Comparison of ENCODE assay signal across 8 mouse cellular contexts in the genomic region with DNA sequence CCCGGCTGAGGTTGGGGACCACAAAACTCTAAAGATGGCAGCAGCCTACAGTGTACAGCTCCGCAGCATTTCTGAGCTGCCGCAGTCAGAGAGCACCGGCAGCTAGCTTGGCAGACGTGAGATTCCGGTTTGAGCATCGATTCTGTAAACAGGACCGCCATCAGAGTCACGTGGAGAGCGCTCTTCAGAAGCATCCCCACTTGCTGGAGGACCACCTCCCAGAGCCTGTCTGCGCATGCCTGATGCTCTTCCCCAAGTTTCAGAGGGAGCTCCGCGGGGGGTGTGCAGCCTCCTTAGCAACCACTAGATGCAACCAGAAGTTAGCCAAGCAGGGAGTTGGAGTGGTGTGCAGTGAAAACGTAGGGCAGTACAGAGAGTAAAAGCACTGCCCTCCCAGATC. TPM values are rescaled to one million over a fixed set of nuclear protein-coding genes. Genes with fewer than 3 reads are reported as not detected.
A peak's percentile ranks its signal among the peaks of the same experiment; 100 is the strongest.
DNase-seq lines count a peak whose midpoint lies in the region; TF ChIP-seq lines count a peak whose summit lies in the region.

No protein-coding gene starts in this region.

- peak overlapping the region; percentile 51; the same call in 1 of the 2 replicates for H3K27ac ChIP-seq in layer of hippocampus, adult 2 months
- H3K27ac ChIP-seq in kidney, adult 2 months (ENCODE audit: insufficient read depth, low read depth, low read length) = no peak overlapping the region

- TF ChIP-seq CTCF in layer of hippocampus, adult 2 months (conservative IDR thresholded peaks at IDR 0.05) = peak; percentile 39; the same call in 1 of the 2 replicates
- no peak for TF ChIP-seq CTCF in kidney, adult 2 months (conservative IDR thresholded peaks at IDR 0.05; ENCODE audit: insufficient read depth, insufficient read length, low read depth, low read length)

- peak overlapping the region; percentile 54 for H3K4me3 ChIP-seq in layer of hippocampus, adult 2 months
- H3K4me3 ChIP-seq in kidney, adult 2 months (ENCODE audit: insufficient read depth, low read depth, low read length) = no peak overlapping the region

- H3K36me3 ChIP-seq in kidney, adult 2 months (ENCODE audit: control insufficient read depth, insufficient read depth, low read length) = no peaks in the 10 kb centered on the region

- 45% methylated on average over 14 of the region's 14 CpGs for WGBS in kidney, adult 2 months

- H3K27me3 ChIP-seq in kidney, adult 2 months (replicated peaks; ENCODE audit: control insufficient read depth, insufficient read depth, low read length) = no peaks in the 10 kb centered on the region; the same call in 1 of the 2 replicates

- DNase-seq in ovary, adult 18-20 months (ENCODE audit: low spot score) = peak; percentile 6
- no peak for DNase-seq in ovary, postnatal 14 days (ENCODE audit: low spot score)
- DNase-seq in heart, adult 18-20 months = peak; percentile 31 to 34
- DNase-seq in layer of hippocampus, adult 2 months (ENCODE audit: low spot score in 2 of 2) = peak; percentile 34 to 59
- DNase-seq in lung, postnatal 14 days = peak; percentile 29
- peak; percentile 32 for DNase-seq in right cerebral cortex, postnatal 4 days
- no peak for DNase-seq in urinary bladder, postnatal 4 days (ENCODE audit: low spot score in 2 of 2)
- no peak for DNase-seq in kidney, adult 2 months

- TF ChIP-seq POLR2A in kidney, adult 2 months (IDR thresholded peaks at IDR 0.05; ENCODE audit: low read depth, low read length) = no peak

- H3K4me1 ChIP-seq in kidney, adult 2 months (ENCODE audit: control insufficient read depth, insufficient read depth, low read length) = no peaks in the 10 kb centered on the region

RNA-seq across cellular contexts. Expression of a gene that starts 52.7 kb away (rescaled TPM):
- total RNA-seq in heart, adult 18-20 months (2021) = 10 to 100 TPM; 61.3 to 70.5 TPM
- total RNA-seq in layer of hippocampus, adult 2 months (2021) = 10 to 100 TPM; 64.9 to 69.3 TPM
- 4.7 and 5.2 TPM in 2 replicates for polyA plus RNA-seq in kidney, adult 2 months (2012; rRNA removed)

Comparison
In these comparisons a context has a peak if more than half of its experiments do, and no peak if none do; other contexts are left out.
1. DNase-seq: peak in ovary, adult 18-20 months (single experiment), heart, adult 18-20 months (2 of 2), layer of hippocampus, adult 2 months (2 of 2), lung, postnatal 14 days (single experiment) and right cerebral cortex, postnatal 4 days (single experiment); none in ovary, postnatal 14 days (single experiment), urinary bladder, postnatal 4 days (0 of 2) and kidney, adult 2 months (single experiment).